Mouse (Mus musculus): ENCODE data around the gene Fam49a. TPM values are rescaled to one million over a fixed set of nuclear protein-coding genes. Genes with fewer than 3 reads are reported as not detected.

Gene Fam49a
- polyA plus RNA-seq, 1 experiment from 2014 or later: 16.8 TPM

DNA sequence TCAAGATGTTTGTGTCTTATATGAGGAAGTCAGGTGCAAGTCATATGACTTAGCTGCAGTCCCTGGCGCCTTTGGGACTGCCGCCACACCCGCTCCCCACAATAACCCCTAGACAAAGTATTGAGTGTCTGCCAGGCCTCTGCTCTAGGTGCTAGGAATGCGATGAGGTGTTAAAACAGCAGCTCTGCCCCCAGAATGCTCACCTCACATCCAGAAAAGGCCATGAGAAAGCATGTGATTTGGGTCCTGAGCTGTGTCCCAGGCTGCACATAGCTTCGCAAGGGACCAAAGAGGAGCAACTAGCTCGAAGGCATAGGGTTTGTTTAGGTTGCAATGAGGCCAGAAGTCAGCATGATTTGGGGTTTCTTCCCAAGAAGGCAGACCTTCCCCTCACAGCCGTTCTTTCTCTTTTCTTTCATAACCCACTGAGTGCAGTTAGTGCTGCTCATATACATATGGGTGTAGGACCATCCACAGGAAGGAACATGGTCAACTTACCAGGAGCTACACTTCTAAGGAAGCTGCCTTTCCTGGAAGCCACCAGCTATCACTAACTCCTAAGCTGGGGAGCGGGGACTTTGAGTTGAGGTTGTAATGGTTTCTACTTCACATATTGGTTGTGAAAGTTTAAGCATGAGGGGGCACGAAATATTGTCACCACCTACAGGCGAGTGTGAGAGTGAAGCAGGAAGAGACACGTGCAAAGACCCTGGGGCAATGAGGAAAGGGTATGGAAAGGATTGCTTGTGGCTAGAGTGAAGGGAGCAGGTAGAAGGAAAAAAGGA, 71.8 kb downstream of the Fam49a start:
- Histone ChIP-seq H3K9me3 (ENCODE audit: control insufficient read depth, low read length) (no peaks in the 10 kb centered on the region), H3K9ac (ENCODE audit: low read length) (no peak overlapping the region), H3K27me3 (ENCODE audit: control insufficient read depth, insufficient read depth, low read depth, low read length) (no peaks in the 10 kb centered on the region), H3K4me3 (ENCODE audit: low read length) (no peak overlapping the region), H3K4me1 (replicated peaks; ENCODE audit: control insufficient read depth, insufficient read depth, low read length) (no peaks in the 10 kb centered on the region), H3K36me3 (ENCODE audit: control insufficient read depth, insufficient read depth, low read length) (no peaks in the 10 kb centered on the region), H3K4me2 (ENCODE audit: low read depth, low read length) (no peak overlapping the region), H3K27ac (ENCODE audit: low read length) (peak overlapping the region; percentile 26; the same call in 1 of the 2 replicates)
- no peak for ATAC-seq (ENCODE audit: low read depth)
- 87% methylated on average over 11 of the region's 11 CpGs for WGBS

DNA sequence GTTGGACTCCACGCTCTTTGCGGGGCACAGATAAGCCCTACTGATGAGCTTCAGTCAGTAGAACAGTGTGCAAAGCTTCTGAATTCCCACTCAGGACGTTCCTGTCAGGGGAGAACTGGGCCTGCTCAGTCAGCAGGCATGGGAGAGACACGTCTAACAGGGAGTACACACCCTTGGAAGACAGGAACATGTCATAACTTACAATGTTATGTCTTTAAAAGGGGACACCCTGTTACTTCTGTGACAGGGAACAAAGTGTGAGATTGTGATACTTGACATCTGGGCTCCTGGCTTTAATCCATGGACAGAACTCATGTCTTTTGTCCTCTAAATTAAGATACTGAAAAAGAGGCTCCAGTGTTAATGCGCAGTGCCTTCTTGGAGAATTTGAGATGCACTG, 72.5 kb downstream of the Fam49a start:
- no peaks in the 10 kb centered on the region for H3K9me3 ChIP-seq (ENCODE audit: control insufficient read depth, low read length)
- H3K9ac ChIP-seq (ENCODE audit: low read length): no peak overlapping the region
- H3K4me3 ChIP-seq (ENCODE audit: low read length): no peak overlapping the region
- ATAC-seq (ENCODE audit: low read depth): peak; percentile 96
- H3K27ac ChIP-seq (ENCODE audit: low read length): peak overlapping the region; percentile 26; the same call in 1 of the 2 replicates
- no peaks in the 10 kb centered on the region for H3K27me3 ChIP-seq (ENCODE audit: control insufficient read depth, insufficient read depth, low read depth, low read length)
- H3K36me3 ChIP-seq (ENCODE audit: control insufficient read depth, insufficient read depth, low read length): no peaks in the 10 kb centered on the region
- no peak overlapping the region for H3K4me2 ChIP-seq (ENCODE audit: low read depth, low read length)
- WGBS: 55% methylated on average over 5 of the region's 5 CpGs
- H3K4me1 ChIP-seq (replicated peaks; ENCODE audit: control insufficient read depth, insufficient read depth, low read length): no peaks in the 10 kb centered on the region

DNA sequence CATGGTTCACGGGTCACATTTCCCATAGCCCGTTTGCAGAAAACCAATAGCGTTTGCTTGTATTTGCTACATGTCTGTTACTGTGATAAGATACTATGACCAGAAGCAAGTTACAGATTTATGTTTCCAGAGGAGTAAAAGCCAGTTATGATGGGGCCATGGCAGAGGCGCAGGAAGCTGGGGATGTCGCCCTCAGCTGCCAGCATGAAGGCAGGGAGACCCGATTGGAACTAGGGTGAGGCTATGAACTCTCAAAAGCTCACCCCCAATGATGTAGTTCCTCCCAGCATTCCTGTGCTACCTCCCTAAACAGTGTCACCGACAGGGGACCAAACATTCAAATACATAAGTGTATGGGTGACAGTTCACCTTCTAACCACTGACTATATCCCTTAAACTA, 73.6 kb downstream of the Fam49a start:
- Histone ChIP-seq H3K36me3 (ENCODE audit: control insufficient read depth, insufficient read depth, low read length) (no peaks in the 10 kb centered on the region), H3K9me3 (ENCODE audit: control insufficient read depth, low read length) (no peaks in the 10 kb centered on the region), H3K4me1 (replicated peaks; ENCODE audit: control insufficient read depth, insufficient read depth, low read length) (no peaks in the 10 kb centered on the region), H3K9ac (ENCODE audit: low read length) (no peak overlapping the region), H3K27me3 (ENCODE audit: control insufficient read depth, insufficient read depth, low read depth, low read length) (no peaks in the 10 kb centered on the region), H3K27ac (ENCODE audit: low read length) (no peak overlapping the region), H3K4me3 (ENCODE audit: low read length) (no peak overlapping the region), H3K4me2 (ENCODE audit: low read depth, low read length) (no peak overlapping the region)
- ATAC-seq (ENCODE audit: low read depth): no peak
- 85% methylated on average over 7 of the region's 7 CpGs for WGBS

DNA sequence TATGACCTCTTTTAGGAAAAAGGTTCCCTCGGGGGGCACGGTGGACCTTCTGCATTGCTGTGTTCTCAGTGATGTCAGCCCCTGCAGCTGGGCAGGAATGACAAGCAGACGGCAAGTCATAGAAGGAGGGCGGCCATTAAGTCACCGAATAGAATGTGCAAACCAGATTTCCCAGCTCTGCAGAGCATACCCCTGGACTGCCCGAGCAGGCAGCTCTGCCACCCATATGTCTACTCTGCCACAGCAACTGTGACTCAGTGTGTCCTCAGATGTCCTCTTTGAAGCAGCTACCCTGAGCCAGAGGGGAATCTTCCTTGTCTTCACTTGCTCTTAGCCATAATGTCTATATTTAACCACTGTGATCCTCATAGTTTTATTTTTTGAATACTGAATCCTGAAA, 75.4 kb downstream of the Fam49a start:
- WGBS: 89% methylated on average over 6 of the region's 6 CpGs
- no peak overlapping the region for H3K4me2 ChIP-seq (ENCODE audit: low read depth, low read length)
- H3K36me3 ChIP-seq (ENCODE audit: control insufficient read depth, insufficient read depth, low read length): no peaks in the 10 kb centered on the region
- ATAC-seq (ENCODE audit: low read depth): no peak
- H3K27ac ChIP-seq (ENCODE audit: low read length): no peak overlapping the region
- no peaks in the 10 kb centered on the region for H3K27me3 ChIP-seq (ENCODE audit: control insufficient read depth, insufficient read depth, low read depth, low read length)
- no peaks in the 10 kb centered on the region for H3K9me3 ChIP-seq (ENCODE audit: control insufficient read depth, low read length)
- H3K9ac ChIP-seq (ENCODE audit: low read length): no peak overlapping the region
- no peaks in the 10 kb centered on the region for H3K4me1 ChIP-seq (replicated peaks; ENCODE audit: control insufficient read depth, insufficient read depth, low read length)
- no peak overlapping the region for H3K4me3 ChIP-seq (ENCODE audit: low read length)

DNA sequence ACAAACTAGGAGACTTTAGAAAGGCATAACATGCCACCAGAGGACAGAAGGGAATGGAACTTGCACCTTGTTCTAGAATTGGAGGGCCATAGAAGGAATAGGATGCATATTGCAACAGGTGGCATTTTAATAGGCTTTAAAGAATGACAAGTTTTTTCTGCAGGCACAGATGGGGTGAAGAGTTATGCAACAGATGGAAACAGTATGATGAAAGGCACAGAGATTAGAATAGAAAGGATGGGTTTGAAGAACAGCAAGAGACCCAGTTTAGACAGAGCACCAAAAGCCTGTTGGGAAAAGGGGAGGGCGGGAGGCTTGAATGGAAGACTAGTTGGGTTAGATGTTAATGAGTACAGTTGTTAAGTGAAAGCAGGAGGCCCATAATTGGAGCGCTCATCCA, 81.4 kb downstream of the Fam49a start:
- Histone ChIP-seq H3K9ac (ENCODE audit: low read length) (no peak overlapping the region), H3K4me3 (ENCODE audit: low read length) (no peak overlapping the region), H3K36me3 (ENCODE audit: control insufficient read depth, insufficient read depth, low read length) (no peaks in the 10 kb centered on the region), H3K9me3 (ENCODE audit: control insufficient read depth, low read length) (no peaks in the 10 kb centered on the region), H3K27ac (ENCODE audit: low read length) (no peak overlapping the region), H3K4me1 (replicated peaks; ENCODE audit: control insufficient read depth, insufficient read depth, low read length) (no peaks in the 10 kb centered on the region), H3K4me2 (ENCODE audit: low read depth, low read length) (no peak overlapping the region), H3K27me3 (ENCODE audit: control insufficient read depth, insufficient read depth, low read depth, low read length) (no peaks in the 10 kb centered on the region)
- no peak for ATAC-seq (ENCODE audit: low read depth)
- WGBS: 92% methylated on average over 2 of the region's 2 CpGs

DNA sequence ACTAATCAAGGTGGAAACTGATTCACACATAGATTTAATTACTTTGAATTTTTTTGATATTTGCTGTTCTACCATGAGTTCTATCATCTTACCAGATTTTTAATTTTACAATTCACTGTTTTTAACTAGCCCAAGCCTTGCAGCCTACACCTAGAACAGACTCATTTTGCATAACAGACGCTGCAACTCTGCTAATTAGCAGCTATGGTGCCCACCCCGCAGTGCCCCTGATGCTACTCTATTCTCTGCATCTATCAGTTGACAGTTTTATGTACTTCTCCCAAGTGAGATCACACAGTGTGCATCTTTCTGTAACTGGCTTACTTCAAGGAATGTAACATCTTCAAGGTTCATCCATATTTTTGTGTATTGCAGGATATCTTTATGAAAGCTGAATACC, 86.7 kb downstream of the Fam49a start:
- Histone ChIP-seq H3K9me3 (ENCODE audit: control insufficient read depth, low read length) (no peaks in the 10 kb centered on the region), H3K27me3 (ENCODE audit: control insufficient read depth, insufficient read depth, low read depth, low read length) (no peaks in the 10 kb centered on the region), H3K27ac (ENCODE audit: low read length) (no peak overlapping the region), H3K4me3 (ENCODE audit: low read length) (no peak overlapping the region), H3K4me1 (replicated peaks; ENCODE audit: control insufficient read depth, insufficient read depth, low read length) (peaks cover 4% of the 10 kb centered on the region), H3K4me2 (ENCODE audit: low read depth, low read length) (no peak overlapping the region), H3K9ac (ENCODE audit: low read length) (no peak overlapping the region), H3K36me3 (ENCODE audit: control insufficient read depth, insufficient read depth, low read length) (no peaks in the 10 kb centered on the region)
- ATAC-seq (ENCODE audit: low read depth): no peak
- 88% methylated on average over 2 of the region's 2 CpGs for WGBS

DNA sequence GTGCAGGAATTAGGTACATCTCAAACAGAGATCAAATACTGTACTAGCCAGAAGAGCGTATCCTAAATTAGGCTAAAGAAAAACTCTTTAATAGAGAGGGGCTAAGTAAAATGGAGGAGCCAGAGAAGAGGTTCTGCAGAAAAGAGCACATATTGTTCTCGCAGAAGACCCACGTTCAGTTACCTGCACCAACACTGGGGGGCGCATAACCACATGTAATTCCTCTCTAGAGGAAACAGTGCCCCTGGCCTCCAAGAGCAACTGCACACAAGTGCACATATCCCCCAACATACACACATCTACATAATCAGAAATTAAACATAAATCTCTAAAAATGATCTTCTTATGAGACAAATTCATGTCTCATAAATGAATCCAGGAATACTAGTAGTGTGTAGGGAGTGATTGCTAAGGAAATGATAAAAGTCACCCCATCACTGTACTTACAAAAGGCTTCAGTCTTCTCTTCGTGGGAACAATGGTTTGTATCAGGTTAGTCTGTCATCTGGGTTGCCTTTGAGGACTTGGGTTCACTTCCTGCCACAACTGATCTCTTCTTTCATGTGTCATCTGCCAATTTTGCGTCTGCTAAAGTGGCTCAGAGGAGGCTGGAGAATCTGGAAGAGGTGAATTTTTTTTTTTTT, 87.8 kb downstream of the Fam49a start:
- Histone ChIP-seq H3K27ac (ENCODE audit: low read length) (no peak overlapping the region), H3K4me2 (ENCODE audit: low read depth, low read length) (no peak overlapping the region), H3K4me3 (ENCODE audit: low read length) (no peak overlapping the region), H3K9me3 (ENCODE audit: control insufficient read depth, low read length) (no peaks in the 10 kb centered on the region), H3K27me3 (ENCODE audit: control insufficient read depth, insufficient read depth, low read depth, low read length) (no peaks in the 10 kb centered on the region), H3K36me3 (ENCODE audit: control insufficient read depth, insufficient read depth, low read length) (no peaks in the 10 kb centered on the region), H3K9ac (ENCODE audit: low read length) (no peak overlapping the region), H3K4me1 (replicated peaks; ENCODE audit: control insufficient read depth, insufficient read depth, low read length) (peaks cover 9% of the 10 kb centered on the region)
- 68% methylated on average over 6 of the region's 6 CpGs for WGBS
- ATAC-seq (ENCODE audit: low read depth): no peak

DNA sequence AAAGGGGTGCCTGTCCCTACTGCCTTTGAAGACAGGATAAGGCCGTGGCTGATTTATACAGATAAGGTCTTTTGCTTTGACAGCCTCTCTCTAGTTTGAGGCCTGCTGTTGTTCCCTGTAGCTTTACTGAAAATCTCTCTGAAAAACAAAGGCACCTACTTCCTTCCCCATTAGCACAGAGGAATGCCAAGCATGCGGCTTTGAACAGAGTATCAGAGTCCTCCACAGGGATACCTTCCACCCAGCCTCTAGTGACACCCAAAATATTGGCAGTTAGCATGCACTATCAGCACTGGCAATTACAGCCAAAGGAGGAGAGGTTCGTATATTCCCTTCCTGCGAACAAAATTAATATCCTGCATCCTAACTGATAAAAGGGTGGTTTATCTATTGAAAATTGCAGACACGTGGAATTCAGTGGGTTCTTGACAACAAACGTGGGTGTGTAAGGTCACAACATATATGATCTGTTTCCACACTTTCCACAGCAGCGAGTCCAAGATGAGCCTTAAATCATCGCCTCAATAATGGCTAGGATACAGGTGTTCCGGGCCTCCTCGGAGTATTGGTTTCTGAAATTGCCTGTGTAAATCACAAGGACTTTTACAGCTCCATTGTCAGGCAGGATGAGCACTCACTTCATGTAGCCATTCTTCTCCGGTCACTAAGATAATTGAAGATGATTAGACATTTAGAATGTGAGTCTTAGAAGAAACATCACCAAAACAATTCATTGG, 90.0 kb downstream of the Fam49a start:
- WGBS: 55% methylated on average over 11 of the region's 11 CpGs
- Histone ChIP-seq H3K9ac (ENCODE audit: low read length) (no peak overlapping the region), H3K4me3 (ENCODE audit: low read length) (no peak overlapping the region), H3K36me3 (ENCODE audit: control insufficient read depth, insufficient read depth, low read length) (no peaks in the 10 kb centered on the region), H3K27ac (ENCODE audit: low read length) (0 out of 2 replicates have a peak overlapping the region, but pooled peaks have one; percentile 25), H3K4me2 (ENCODE audit: low read depth, low read length) (no peak overlapping the region), H3K9me3 (ENCODE audit: control insufficient read depth, low read length) (no peaks in the 10 kb centered on the region), H3K4me1 (replicated peaks; ENCODE audit: control insufficient read depth, insufficient read depth, low read length) (peaks cover 18% of the 10 kb centered on the region), H3K27me3 (ENCODE audit: control insufficient read depth, insufficient read depth, low read depth, low read length) (no peaks in the 10 kb centered on the region)
- ATAC-seq (ENCODE audit: low read depth): no peak

DNA sequence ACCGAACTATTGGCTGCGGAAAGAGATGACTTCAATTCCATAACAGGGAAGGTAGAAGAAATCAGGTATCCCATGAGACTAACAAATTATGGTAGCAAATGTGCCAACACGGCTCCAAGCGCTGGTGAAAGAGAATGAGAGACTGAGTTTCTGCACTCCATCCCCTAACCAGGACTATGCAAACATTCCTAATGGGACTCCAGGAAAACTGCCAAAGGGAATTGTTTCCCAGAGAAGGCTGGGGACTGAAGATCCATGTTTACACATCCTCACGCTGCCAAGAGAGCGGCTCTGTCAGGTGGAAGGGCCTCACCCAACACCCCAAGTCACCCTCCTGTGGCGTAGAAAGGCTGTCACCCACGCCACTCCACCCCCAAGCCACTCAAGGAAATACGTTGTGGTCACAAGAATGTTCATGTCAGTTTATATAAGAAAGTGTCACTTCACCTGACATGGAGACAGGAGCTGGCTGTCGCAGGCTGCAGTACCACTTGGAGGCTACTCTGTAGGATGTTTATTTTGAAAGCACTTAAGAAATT, 92.2 kb downstream of the Fam49a start:
- Histone ChIP-seq H3K9ac (ENCODE audit: low read length) (no peak overlapping the region), H3K9me3 (ENCODE audit: control insufficient read depth, low read length) (no peaks in the 10 kb centered on the region), H3K27me3 (ENCODE audit: control insufficient read depth, insufficient read depth, low read depth, low read length) (no peaks in the 10 kb centered on the region), H3K4me1 (replicated peaks; ENCODE audit: control insufficient read depth, insufficient read depth, low read length) (peaks cover 18% of the 10 kb centered on the region), H3K4me3 (ENCODE audit: low read length) (no peak overlapping the region), H3K4me2 (ENCODE audit: low read depth, low read length) (no peak overlapping the region), H3K27ac (ENCODE audit: low read length) (peak overlapping the region; percentile 25; the same call in 1 of the 2 replicates), H3K36me3 (ENCODE audit: control insufficient read depth, insufficient read depth, low read length) (no peaks in the 10 kb centered on the region)
- ATAC-seq (ENCODE audit: low read depth): peak; percentile 73
- WGBS: 25% methylated on average over 10 of the region's 10 CpGs

All from lung, embryonic 16.5 days (tissue).